Mouse (Mus musculus): ENCODE data around the gene Foxi1. TPM values are rescaled to one million over a fixed set of nuclear protein-coding genes. Genes with fewer than 3 reads are reported as not detected.

The Foxi1 gene
- polyA plus RNA-seq, 2 experiments = not detected

DNA sequence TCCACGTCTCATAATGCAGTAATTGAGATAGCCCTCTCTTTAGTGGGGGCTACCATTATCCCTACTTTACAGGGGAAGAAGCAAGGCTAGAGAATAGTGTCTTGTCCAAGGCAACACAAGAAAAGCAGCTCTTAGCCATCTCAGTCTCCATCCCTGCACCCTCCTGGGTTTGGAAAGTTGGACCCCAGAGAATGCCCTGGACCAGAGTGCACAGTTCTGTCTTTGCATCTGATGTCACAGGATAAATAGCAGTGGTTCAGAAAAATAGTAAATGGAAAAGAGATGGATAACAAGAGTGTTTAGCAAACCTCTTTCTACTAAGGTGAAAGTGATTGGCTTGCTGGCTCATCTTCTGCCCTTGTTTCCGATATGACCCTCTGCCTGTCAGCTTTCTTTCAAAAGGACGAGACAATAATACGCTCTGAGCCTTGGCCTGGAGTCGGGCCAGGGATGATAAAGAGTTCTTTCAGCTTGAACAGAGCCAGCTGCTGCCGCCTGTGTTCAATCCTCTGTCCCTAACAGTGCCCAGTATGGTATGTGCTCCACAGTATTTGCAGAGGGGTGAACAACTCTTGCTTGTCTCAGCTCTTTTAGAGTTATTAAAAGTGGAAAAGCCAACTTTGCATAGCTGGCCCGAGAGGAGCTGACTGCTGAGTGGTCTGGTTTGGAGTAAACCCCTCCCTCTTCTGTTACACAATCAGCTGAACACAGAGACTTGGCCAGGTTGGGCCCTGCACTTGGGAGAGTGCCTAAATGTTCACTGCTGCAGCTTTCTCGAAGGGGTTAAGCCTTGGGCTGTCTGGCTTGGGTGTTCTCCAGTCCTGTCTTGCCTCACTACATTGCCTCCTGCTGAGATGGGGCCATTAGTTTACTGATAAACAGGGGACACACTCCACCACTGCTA is 26.4 kb downstream of the Foxi1 start:
- H3K4me2 ChIP-seq (replicated peaks; ENCODE audit: low read depth, low read length, severe bottlenecking) = no peak overlapping the region

DNA sequence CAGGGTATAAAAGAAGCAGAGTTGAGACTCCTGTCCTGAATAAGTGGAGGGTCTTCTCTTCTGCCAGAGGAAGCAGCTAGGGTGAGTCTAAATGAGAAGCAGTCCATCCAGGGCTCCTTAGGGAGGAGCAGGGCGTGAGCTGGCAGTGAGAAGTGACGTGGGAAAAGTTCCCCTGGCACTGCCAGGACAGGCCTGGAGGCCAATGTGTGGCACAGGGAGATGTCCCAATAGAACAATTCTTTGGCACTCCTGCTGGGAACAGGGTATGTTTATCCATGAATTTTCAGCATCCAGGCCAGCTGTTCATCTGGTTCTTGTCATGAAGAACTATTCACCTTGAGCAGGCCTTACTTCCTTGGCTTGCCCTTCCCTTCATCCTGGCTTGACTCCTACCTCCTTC is 29.1 kb downstream of the Foxi1 start:
- peaks cover 6% of the 10 kb centered on the region; the same call in 1 of the 2 replicates for H3K4me1 ChIP-seq (ENCODE audit: control insufficient read depth, insufficient read depth, low read length)
- H3K4me2 ChIP-seq (replicated peaks; ENCODE audit: low read depth, low read length, severe bottlenecking) = no peak overlapping the region
- TF ChIP-seq POLR2A (IDR thresholded peaks at IDR 0.05; ENCODE audit: borderline replicate concordance, extremely low read depth, insufficient read depth, insufficient read length) = no peak
- H3K36me3 ChIP-seq (ENCODE audit: control insufficient read depth, insufficient read depth, low read length) = no peaks in the 10 kb centered on the region
- no peaks in the 10 kb centered on the region for H3K9me3 ChIP-seq (ENCODE audit: control insufficient read depth, low read length)
- no peak overlapping the region for H3K4me3 ChIP-seq (replicated peaks; ENCODE audit: low read length)
- DNase-seq (ENCODE audit: low spot score) (no peak), ATAC-seq (ENCODE audit: low FRiP score, low read depth) (no peak)
- WGBS = 85% methylated on average over 2 of the region's 2 CpGs
- H3K9ac ChIP-seq (ENCODE audit: low read depth, low read length, severe bottlenecking) = no peak overlapping the region
- H3K27ac ChIP-seq (replicated peaks; ENCODE audit: low read depth, low read length) = no peak overlapping the region
- H3K27me3 ChIP-seq (ENCODE audit: control insufficient read depth, insufficient read depth, low read length) = no peaks in the 10 kb centered on the region

More for the DNA sequence above, 26.4 kb downstream of the Foxi1 start:
- H3K36me3 ChIP-seq (ENCODE audit: control insufficient read depth, insufficient read depth, low read length) = no peaks in the 10 kb centered on the region
- H3K4me1 ChIP-seq (ENCODE audit: control insufficient read depth, insufficient read depth, low read length) = peaks cover 6% of the 10 kb centered on the region; the same call in 1 of the 2 replicates
- no peaks in the 10 kb centered on the region for H3K9me3 ChIP-seq (ENCODE audit: control insufficient read depth, low read length)
- WGBS = 48% methylated on average over 8 of the region's 8 CpGs
- H3K27me3 ChIP-seq (ENCODE audit: control insufficient read depth, insufficient read depth, low read length) = no peaks in the 10 kb centered on the region
- H3K27ac ChIP-seq (replicated peaks; ENCODE audit: low read depth, low read length) = peak overlapping the region; percentile 33; the same call in 1 of the 2 replicates
- DNase-seq (ENCODE audit: low spot score) = peak; percentile 72
- peak; percentile 70 for ATAC-seq (ENCODE audit: low FRiP score, low read depth)
- no peak overlapping the region for H3K9ac ChIP-seq (ENCODE audit: low read depth, low read length, severe bottlenecking)
- H3K4me3 ChIP-seq (replicated peaks; ENCODE audit: low read length) = no peak overlapping the region
- no peak for TF ChIP-seq POLR2A (IDR thresholded peaks at IDR 0.05; ENCODE audit: borderline replicate concordance, extremely low read depth, insufficient read depth, insufficient read length)

DNA sequence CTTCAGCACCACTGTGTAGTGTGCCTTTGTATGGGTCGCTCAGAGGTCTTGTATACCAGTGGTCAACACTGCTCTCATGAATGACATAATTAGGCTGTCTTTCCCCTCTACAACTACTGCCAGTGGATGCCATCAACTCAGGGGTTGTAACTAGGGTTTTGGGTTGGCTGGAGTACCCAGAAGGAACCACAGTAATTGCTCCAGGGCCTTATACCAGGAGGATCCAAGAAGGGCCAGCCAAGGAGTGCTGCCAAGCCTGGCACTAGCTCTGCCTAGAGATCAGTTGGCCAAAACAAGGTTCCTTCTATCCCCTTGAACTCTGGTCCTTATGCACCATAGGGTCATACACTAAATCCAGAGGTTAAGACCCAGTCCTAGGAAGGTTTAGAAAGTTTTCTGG is 31.5 kb downstream of the Foxi1 start:
- ATAC-seq (ENCODE audit: low FRiP score, low read depth) = no peak
- TF ChIP-seq POLR2A (IDR thresholded peaks at IDR 0.05; ENCODE audit: borderline replicate concordance, extremely low read depth, insufficient read depth, insufficient read length) = no peak
- Histone ChIP-seq H3K36me3 (ENCODE audit: control insufficient read depth, insufficient read depth, low read length) (no peaks in the 10 kb centered on the region), H3K27ac (replicated peaks; ENCODE audit: low read depth, low read length) (no peak overlapping the region), H3K9ac (ENCODE audit: low read depth, low read length, severe bottlenecking) (no peak overlapping the region), H3K4me2 (replicated peaks; ENCODE audit: low read depth, low read length, severe bottlenecking) (no peak overlapping the region), H3K27me3 (ENCODE audit: control insufficient read depth, insufficient read depth, low read length) (no peaks in the 10 kb centered on the region), H3K4me3 (replicated peaks; ENCODE audit: low read length) (no peak overlapping the region), H3K9me3 (ENCODE audit: control insufficient read depth, low read length) (no peaks in the 10 kb centered on the region), H3K4me1 (ENCODE audit: control insufficient read depth, insufficient read depth, low read length) (no peaks in the 10 kb centered on the region; the same call in 1 of the 2 replicates)
- no peak for DNase-seq (ENCODE audit: low spot score)
- WGBS = 69% methylated on average over 1 of the region's 1 CpGs

DNA sequence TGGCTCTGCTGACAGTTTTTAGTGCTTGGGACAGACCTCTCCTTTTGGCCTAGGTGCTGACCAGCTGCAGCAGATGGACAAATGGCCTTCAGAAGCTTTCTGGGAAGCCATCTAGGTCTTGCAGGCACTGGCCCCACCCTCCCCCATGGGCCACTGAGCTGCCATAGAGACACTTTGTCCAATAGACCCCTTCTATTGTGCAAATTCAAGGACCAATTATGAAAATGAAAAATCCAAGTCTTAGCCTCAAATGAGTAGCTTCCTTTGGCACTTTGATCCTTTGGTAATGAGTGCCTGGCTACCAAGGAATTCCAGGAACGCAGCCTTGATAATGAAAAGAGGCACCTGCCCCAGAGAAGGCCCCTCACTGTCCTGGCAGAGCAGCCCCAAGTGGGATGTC is 36.7 kb downstream of the Foxi1 start:
- H3K36me3 ChIP-seq (ENCODE audit: control insufficient read depth, insufficient read depth, low read length) = no peaks in the 10 kb centered on the region
- no peak overlapping the region for H3K27ac ChIP-seq (replicated peaks; ENCODE audit: low read depth, low read length)
- WGBS = 86% methylated on average over 1 of the region's 1 CpGs
- no peak for TF ChIP-seq POLR2A (IDR thresholded peaks at IDR 0.05; ENCODE audit: borderline replicate concordance, extremely low read depth, insufficient read depth, insufficient read length)
- H3K4me1 ChIP-seq (ENCODE audit: control insufficient read depth, insufficient read depth, low read length) = peaks cover 12% of the 10 kb centered on the region
- H3K27me3 ChIP-seq (ENCODE audit: control insufficient read depth, insufficient read depth, low read length) = no peaks in the 10 kb centered on the region
- DNase-seq (ENCODE audit: low spot score) = no peak
- no peak overlapping the region for H3K4me2 ChIP-seq (replicated peaks; ENCODE audit: low read depth, low read length, severe bottlenecking)
- ATAC-seq (ENCODE audit: low FRiP score, low read depth) = no peak
- H3K4me3 ChIP-seq (replicated peaks; ENCODE audit: low read length) = no peak overlapping the region
- H3K9ac ChIP-seq (ENCODE audit: low read depth, low read length, severe bottlenecking) = no peak overlapping the region
- H3K9me3 ChIP-seq (ENCODE audit: control insufficient read depth, low read length) = no peaks in the 10 kb centered on the region

DNA sequence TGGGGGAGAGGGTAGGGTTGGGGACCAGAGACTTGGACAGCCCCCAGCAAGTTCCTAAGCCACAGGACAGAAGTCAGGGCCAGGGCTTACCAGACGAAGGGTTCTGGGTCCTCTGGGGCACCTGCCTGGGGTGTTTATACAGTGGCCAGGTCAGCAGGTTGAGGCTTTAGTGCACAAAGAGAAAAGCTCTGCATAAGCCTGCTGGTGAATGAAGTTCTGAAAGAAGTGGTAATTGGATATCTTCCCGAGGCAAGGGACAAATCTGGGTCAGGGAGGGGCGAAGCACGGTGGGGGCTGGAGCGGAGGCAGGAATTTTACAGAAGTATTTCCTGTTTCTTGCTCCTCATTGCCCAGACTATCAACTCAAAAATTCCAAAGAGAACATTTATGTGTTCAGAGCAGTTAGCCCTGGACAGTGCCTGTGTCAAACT is 38.4 kb downstream of the Foxi1 start:
- H3K27ac ChIP-seq (replicated peaks; ENCODE audit: low read depth, low read length) = 0 out of 2 replicates have a peak overlapping the region, but pooled peaks have one; percentile 33
- H3K4me1 ChIP-seq (ENCODE audit: control insufficient read depth, insufficient read depth, low read length) = peaks cover 12% of the 10 kb centered on the region
- whole genome bisulfite sequencing = 22% methylated on average over 5 of the region's 5 CpGs
- no peak for TF ChIP-seq POLR2A (IDR thresholded peaks at IDR 0.05; ENCODE audit: borderline replicate concordance, extremely low read depth, insufficient read depth, insufficient read length)
- DNase-seq (ENCODE audit: low spot score) (no peak), ATAC-seq (ENCODE audit: low FRiP score, low read depth) (no peak)
- H3K36me3 ChIP-seq (ENCODE audit: control insufficient read depth, insufficient read depth, low read length) = no peaks in the 10 kb centered on the region
- H3K4me2 ChIP-seq (replicated peaks; ENCODE audit: low read depth, low read length, severe bottlenecking) = no peak overlapping the region
- no peak overlapping the region for H3K9ac ChIP-seq (ENCODE audit: low read depth, low read length, severe bottlenecking)
- H3K9me3 ChIP-seq (ENCODE audit: control insufficient read depth, low read length) = no peaks in the 10 kb centered on the region
- no peaks in the 10 kb centered on the region for H3K27me3 ChIP-seq (ENCODE audit: control insufficient read depth, insufficient read depth, low read length)
- H3K4me3 ChIP-seq (replicated peaks; ENCODE audit: low read length) = no peak overlapping the region
